Mouse (Mus musculus): ENCODE measurements around the gene Tor3a.

- TF ChIP-seq CTCF (IDR thresholded peaks at IDR 0.05; ENCODE audit: low read depth) (no peak), EP300 (optimal IDR thresholded peaks at IDR 0.05) (no peak)
These were observed 28.2 kb downstream of the Tor3a start for GRCm38 (mm10) chr1:156645971-156646370.

All from stomach, postnatal 0 days (tissue).